Comparison of ENCODE assay signal across 23 mouse cellular contexts in genomic region chr16:25238274-25239050, GRCm38 (mm10). TPM values are rescaled to one million over a fixed set of nuclear protein-coding genes. Genes with fewer than 3 reads are reported as not detected.
DNase-seq lines count a peak whose midpoint lies in the region; ATAC-seq lines count a peak whose summit lies in the region.
"Had no signal": no experiment of that assay in that cellular context is flagged by ENCODE, and none has a peak within 500 bp of the region (broad histone marks: within the 10 kb centered on the region; RNA-seq: fewer than 3 reads in every experiment).

No protein-coding gene starts in this region.

- H3K9me3 ChIP-seq in kidney, embryonic 15.5 days (replicated peaks) = no peaks in the 10 kb centered on the region
- H3K9me3 ChIP-seq: embryonic facial prominence, embryonic 15.5 days; limb, embryonic 15.5 days; stomach, embryonic 15.5 days had no signal

- no peak overlapping the region for H3K9ac ChIP-seq in kidney, embryonic 15.5 days
- H3K9ac ChIP-seq: embryonic facial prominence, embryonic 15.5 days; limb, embryonic 15.5 days; stomach, embryonic 15.5 days had no signal

- peak; percentile 88 for DNase-seq in heart, adult 11 months
- no peak for DNase-seq in heart, postnatal 4 days
- peak; percentile 71 for DNase-seq in NIH3T3 (ENCODE audit: low read depth)
- DNase-seq in adrenal gland, postnatal 10 days = peak; percentile 49
- DNase-seq in lung, postnatal 10 days = peak; percentile 11
- DNase-seq in MN1 (ENCODE audit: low spot score) = no peak
- DNase-seq: cerebellum, adult 9-11 months; embryo, embryonic 11 days; kidney, adult 11 months; kidney, postnatal 14 days; right cerebral cortex, adult 18-20 months; spleen, adult 18-20 months had no signal

- no peaks in the 10 kb centered on the region for H3K4me1 ChIP-seq in kidney, embryonic 15.5 days
- H3K4me1 ChIP-seq: embryonic facial prominence, embryonic 15.5 days; limb, embryonic 15.5 days; stomach, embryonic 15.5 days had no signal

- H3K4me3 ChIP-seq in kidney, embryonic 15.5 days (replicated peaks) = no peak overlapping the region
- H3K4me3 ChIP-seq: embryonic facial prominence, embryonic 15.5 days; limb, embryonic 15.5 days; stomach, embryonic 15.5 days had no signal

- no peak overlapping the region for H3K27ac ChIP-seq in kidney, embryonic 15.5 days
- H3K27ac ChIP-seq: embryonic facial prominence, embryonic 15.5 days; hindbrain, postnatal 0 days; limb, embryonic 15.5 days; stomach, embryonic 15.5 days had no signal

- no peaks in the 10 kb centered on the region for H3K27me3 ChIP-seq in kidney, embryonic 15.5 days
- H3K27me3 ChIP-seq: embryonic facial prominence, embryonic 15.5 days; limb, embryonic 15.5 days; stomach, embryonic 15.5 days had no signal

- H3K4me2 ChIP-seq in kidney, embryonic 15.5 days = no peak overlapping the region
- H3K4me2 ChIP-seq: embryonic facial prominence, embryonic 15.5 days; heart, embryonic 11.5 days; limb, embryonic 15.5 days; stomach, embryonic 15.5 days had no signal

- no peaks in the 10 kb centered on the region for H3K36me3 ChIP-seq in kidney, embryonic 15.5 days
- H3K36me3 ChIP-seq: embryonic facial prominence, embryonic 15.5 days; limb, embryonic 15.5 days; stomach, embryonic 15.5 days had no signal

- no peak for ATAC-seq in kidney, embryonic 15.5 days (replicated peaks; ENCODE audit: low FRiP score)
- ATAC-seq: hindbrain, postnatal 0 days had no signal

- 70% methylated on average over 11 of the region's 11 CpGs for WGBS in kidney, embryonic 15.5 days

RNA-seq across cellular contexts. Expression of gene Tprg, which starts 48.2 kb away (rescaled TPM):
- not detected for total RNA-seq in heart, postnatal 4 days (2021)
- total RNA-seq in adrenal gland, postnatal 10 days (2021) = not detected
- polyA plus RNA-seq in kidney, embryonic 15.5 days (2015; fragmentation: Nextera tagmentation; extraction: Ambion mirVana) = not detected in 2 replicates
- total RNA-seq: hematopoietic stem cell, adult 5-6 weeks; layer of hippocampus, postnatal 10 days; left cerebral cortex, postnatal 10 days had no signal
- polyA plus RNA-seq: heart, embryonic 11.5 days; liver, embryonic 16.5 days; neural tube, embryonic 11.5 days had no signal

Comparison
In these comparisons a context has a peak if more than half of its experiments do, and no peak if none do; other contexts are left out.
1. DNase-seq: peak in heart, adult 11 months (single experiment), NIH3T3 (single experiment), adrenal gland, postnatal 10 days (single experiment) and lung, postnatal 10 days (single experiment); none in heart, postnatal 4 days (single experiment) and MN1 (single experiment).